Mouse (Mus musculus) ES-Bruce4 (cell line): ENCODE measurements at regions not wholly inside any gene's neighbourhood (a gene's known extent, or its start where the extent isn't known, plus 50 kb on each side); places are given as distances from the start of the nearest gene placed in this dataset.

ENCODE experiments used
- CTCF ChIP-seq: IDR thresholded peaks from one replicate; pipeline ENCODE4 v1.8.1; 2011; ENCODE audit warnings: low read depth, low read length
- POLR2A ChIP-seq: IDR thresholded peaks from one replicate; pipeline ENCODE4 v1.8.1; 2011; ENCODE audit warnings: low read length; ENCODE audit not compliant: insufficient read depth

GRCm38 (mm10) chr12:71701753-71702152 lies 129.1 kb upstream of the Daam1 start:
- no peak for TF ChIP-seq CTCF
- no peak for TF ChIP-seq POLR2A
